Mouse (Mus musculus) layer of hippocampus, adult 18-20 months (tissue): ENCODE data around the gene AL731706.1. TPM values are rescaled to one million over a fixed set of nuclear protein-coding genes. Genes with fewer than 3 reads are reported as not detected.
"Not testable (repeated sequence)": the region's sequence is repeated elsewhere in the genome, so short reads cannot be mapped to it uniquely, and the experiment has no call there.

Experiments
- DNase-seq, 2 experiments: peaks; one replicate each; pipeline ENCODE4 v3.0.0; 2022; ENCODE audit warnings: low spot score in 2 of 2
- long read RNA-seq: library from polyadenylated mRNA; stranded (forward); transcript quantifications from one replicate; pipeline ENCODE4 v2.0.0, GENCODE M21; 2021
- total RNA-seq, 2 experiments: library from RNA; stranded (reverse); gene quantifications; 2 replicates each; pipeline ENCODE4 v1.2.3; 2021

AL731706.1 gene
- total RNA-seq, result 10 to 100 TPM; 17.0 to 25.5 TPM
- long read RNA-seq, transcript AL731706.1-201 (3 exons, 944 nt), result major isoform, 17 of 18 reads
- long read RNA-seq, partial matches to known transcripts, result 1 of 18 reads
- long read RNA-seq, other reads (novel, unspliced or antisense), result 0 of 18 reads

DNA sequence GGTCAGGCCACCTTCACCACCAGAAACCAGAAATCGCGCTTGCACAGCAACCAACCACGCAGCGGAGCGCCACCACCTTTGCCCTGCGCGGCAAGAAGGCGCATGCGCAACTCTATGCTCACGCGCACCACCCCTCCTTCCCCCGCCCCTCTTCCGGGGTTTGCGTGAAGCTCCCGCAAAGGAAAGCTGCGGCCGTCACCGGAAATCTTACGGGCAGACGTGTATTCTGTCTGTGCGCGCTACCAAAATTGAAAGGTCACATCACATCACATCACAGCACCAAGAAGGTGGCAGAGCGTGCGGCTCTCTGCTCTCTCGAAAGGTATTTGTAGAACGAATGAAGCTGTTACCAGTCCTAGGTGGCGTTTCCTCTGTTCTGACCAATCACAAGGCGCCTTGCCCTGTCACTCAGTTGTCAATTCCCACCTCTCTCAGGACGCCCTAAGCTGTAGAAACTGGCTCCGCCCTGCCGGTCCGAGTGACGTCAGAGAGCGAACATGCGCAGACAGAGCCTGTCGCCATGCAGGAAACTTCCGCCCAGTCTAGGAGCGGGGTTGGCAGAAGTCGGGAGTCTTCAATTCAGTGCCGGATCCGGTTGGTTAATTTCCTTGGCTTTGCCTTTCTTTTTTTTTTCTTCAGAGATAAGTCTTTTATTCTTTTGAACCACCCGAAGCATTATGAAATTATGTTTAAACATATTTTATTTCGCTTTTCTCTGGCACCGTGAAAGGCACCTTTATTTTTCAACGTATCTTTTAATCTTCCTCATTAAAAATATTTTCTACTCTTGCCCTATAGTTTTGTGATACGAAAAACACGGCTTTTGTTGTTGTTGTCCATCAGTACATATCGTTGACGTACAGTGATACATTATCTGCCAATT lies at the start of gene AL731706.1, which contains the start of the genes Slx4ip and Mkks:
Gene AL731706.1 (minus strand): TSS at position 322 of the 883 bp plus-strand sequence.
Gene Slx4ip (plus strand): TSS at position 151 of the 883 bp plus-strand sequence.
Gene Mkks (minus strand): TSS at position 322 of the 883 bp plus-strand sequence.
- DNase-seq, result peak; percentile 99

GRCm38 (mm10) chr2:136938249-136938648 lies 47.1 kb upstream of the AL731706.1 start:
- no peak for DNase-seq

DNA sequence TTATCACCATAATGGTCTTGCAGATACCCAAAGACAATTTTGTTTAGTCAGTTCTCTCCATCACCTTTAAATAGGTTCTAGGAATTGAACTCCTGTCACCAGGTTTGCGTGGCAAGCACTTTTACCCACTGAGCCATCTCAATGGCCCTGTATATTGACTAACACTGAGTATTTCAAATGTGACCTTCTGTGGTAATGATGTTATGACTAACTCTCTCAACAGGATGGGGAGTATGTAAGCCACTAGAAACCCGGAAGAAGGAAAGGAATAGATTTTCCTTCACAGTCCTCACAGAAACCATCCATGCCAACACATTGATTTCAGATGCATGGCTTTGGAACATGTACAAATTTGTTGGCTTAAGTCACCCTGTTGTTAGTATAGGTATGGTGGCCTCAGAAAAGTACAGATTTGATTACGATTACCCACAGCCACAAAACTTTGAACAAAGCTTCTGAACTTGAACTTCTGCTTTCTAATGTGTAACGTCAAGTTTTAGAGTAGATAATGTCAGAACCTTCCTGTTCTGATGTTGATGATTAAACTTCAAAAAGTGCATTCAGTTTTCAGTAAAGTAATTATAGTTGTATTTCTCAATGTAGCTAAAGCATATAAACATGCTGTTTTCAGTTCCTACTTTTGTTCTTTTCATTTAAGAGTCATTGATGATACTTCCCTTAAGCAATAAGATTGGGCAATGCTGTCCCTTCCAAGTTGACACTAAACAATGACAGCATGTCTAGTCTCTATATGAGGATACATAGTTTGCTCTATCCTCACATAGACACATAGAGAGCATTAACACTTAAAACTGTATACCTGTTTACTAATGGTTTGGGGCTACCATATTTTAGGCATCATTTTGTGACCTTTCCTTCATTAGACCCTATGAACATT lies 45.5 kb upstream of the AL731706.1 start:
- DNase-seq, result no peak

DNA sequence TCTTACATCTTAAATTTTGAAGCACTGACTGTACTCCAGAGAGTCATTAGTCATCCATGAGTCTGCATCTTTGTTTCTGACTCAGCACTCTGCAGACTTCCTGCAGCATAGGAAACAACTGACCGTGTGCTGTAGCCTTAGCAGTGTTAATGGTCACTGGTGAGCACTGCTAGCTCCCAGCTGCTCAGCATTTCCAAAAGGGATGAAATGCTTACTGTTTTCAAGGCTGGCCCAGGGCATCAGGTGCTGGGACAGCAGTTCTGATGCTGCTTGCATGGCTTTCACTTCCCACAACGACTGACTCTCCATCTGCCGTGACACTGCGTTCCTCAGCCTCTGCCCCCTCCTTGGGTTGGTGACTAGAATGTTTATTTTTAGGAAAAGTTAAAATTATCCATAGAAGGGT lies 29.8 kb upstream of the AL731706.1 start:
- peak in 1 of 2 experiments; percentile 51 for DNase-seq

DNA sequence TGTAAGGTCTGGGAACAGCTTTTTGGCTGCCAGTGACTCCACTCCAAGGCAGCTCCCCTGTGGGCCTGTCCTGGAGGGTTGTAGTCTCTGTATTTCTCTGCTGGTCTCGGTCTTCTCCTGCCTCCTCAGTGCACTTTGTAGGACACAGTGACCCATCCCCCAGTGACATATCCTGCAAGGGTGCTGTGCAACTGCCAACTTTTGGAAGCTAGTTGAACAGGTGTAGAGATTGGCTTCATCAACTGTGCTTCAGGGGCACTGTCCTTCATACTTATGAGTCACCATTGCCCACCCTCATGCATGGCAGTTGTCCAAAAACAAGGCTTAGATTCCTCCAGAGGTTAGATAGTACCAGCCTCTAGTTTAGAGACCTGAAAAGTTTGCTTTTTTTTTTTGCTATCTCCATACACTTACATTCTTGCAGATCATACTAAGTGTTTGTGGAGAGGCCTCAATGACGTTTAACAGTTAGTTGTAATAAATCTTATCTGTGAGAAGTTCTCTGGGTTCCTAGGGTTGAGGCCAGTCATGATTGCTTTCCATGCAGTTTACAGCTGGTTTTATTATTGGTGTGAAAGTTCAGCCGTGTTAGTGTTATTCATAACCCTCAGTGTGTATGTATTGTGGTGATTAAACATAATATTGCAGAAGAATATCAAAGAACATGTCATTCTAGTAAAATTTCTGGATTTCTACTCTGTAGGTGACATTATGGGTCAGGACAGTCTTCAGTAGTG lies 29.2 kb upstream of the AL731706.1 start:
- DNase-seq, result no peak

DNA sequence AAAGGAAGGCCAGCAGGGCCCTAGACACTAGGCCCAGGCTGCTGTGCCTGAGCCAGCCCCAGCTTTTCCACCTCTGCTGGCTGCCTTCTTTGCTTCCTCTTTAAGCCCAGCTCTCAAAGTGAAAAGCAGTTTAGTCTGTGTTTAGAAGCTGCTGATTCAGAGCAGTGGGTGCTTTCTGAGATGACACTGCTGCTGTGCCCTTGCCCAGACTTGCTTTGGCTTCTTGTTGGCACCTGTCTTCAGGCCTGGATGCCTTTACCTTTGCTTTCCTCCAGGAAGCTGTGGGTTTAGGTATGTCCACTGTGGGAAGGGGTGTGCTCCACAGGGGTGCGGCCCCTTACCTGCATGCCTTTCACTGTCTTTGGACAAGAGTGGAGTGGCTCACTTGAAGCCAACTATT lies 28.2 kb upstream of the AL731706.1 start:
- DNase-seq, result no peak

DNA sequence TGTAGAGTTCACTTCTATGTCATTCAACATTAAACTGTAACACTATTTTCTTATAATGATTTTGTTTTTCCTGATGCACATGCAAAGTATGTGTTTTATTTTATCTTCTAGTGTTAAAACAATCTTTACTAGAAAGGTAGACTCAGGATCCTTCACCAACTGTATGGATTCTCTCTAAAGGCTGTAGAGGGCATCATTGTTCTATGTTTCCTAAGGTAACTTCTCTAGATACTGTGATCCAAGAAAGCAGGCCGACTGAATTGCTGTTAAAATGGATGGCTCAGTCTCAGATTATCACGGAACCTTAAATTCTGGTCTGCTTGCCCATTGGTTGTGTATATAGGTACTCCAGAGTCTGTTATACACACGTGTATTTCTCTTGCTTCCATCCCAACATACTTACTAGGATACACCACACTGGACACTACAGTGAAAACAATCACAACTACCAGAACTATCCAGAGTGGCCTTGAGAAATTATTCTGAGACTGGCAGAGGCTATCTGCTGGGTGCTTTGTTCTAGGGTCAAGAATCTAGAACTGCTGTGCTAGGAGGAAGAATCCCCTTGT lies 23.2 kb upstream of the AL731706.1 start:
- peak in 1 of 2 experiments; percentile 20 for DNase-seq

- DNase-seq, result no peak
Measured at GRCm38 (mm10) chr2:136913021-136913420, 21.8 kb upstream of the AL731706.1 start.

- DNase-seq, result no peak
Measured at GRCm38 (mm10) chr2:136911958-136912411, 20.8 kb upstream of the AL731706.1 start.

DNA sequence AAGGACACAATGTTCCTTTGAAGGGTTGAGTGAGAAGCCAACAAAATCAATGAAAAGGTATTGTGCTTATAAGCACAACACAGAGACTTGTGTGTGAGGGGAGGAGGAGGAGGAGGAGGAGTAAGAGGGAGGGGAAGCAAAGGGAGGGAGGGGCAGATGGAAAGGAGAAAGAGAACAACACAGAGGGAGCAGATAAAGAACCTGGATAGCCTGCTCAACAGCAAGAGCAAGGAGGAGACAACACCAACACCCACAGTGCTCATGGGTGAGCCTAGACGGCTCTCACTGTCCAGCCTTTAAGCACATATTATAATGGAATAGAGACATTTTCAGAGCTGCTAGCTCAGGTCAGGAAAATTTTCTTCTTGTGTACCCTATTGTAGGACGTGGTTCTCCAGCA lies 18.1 kb upstream of the AL731706.1 start:
- DNase-seq, result no peak

DNA sequence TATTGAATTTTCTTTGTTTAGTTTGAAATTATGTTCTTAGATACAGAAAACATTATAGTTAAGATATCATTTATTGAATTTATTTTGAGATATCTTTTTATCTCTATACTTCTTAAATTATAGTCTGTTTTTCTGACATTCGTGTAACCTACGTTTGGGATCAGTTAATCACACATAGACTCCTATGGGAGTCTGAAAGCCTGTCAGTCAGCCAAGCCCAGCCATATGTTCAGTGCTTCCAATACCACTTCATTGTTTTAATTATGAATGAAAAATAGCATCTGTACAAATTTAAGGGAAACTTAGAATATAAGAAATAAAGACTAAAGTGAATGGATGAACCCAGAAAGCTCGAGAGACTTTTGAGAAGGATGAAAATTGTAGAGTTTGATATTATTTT lies 17.4 kb upstream of the AL731706.1 start:
- DNase-seq, result peak in 1 of 2 experiments; percentile 34

GRCm38 (mm10) chr2:136896131-136896530 lies 4.9 kb upstream of the AL731706.1 start:
- DNase-seq, result no peak

DNA sequence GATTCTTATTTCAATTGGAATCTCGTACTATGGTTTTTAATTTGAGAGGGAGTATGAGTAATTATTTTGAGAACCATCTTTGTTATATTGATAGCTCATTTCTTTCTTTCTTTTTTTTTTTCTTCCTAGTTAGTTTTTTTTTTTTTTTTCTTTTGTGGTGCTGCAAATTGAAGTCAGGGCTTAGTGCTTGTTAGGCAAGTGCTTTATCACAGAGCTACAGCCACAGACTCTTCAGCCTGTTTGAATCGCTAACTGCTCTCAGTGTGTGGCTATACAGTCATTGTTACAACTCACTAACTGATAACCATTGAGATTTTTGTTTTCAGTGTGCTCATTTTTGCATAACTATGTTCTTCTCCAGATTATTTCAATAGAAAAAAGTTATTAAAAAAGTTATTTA lies 3.3 kb upstream of the AL731706.1 start:
- no peak for DNase-seq

- peak; percentile 96 to 99 for DNase-seq
Measured at GRCm38 (mm10) chr2:136891951-136892371, 772 bp upstream of the AL731706.1 start.

DNA sequence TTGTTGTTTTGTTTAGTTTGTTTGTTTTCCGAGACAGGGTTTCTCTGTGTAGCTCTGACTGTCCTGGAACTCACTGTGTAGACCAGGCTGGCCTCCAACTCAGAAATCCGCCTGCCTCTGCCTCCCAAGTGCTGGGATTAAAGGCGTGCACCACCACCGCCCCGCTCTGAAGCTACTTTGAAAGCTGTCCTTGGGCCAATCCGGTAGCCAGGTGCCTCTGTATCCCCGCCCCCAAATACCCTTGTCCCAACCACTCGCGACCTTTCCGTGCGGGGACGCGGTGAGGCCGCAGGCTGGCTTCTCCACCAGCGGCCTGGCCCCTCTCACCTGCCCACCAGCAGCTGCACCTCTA lies 497 bp downstream of the AL731706.1 start:
- not testable (repeated sequence) for DNase-seq

GRCm38 (mm10) chr2:136886846-136887245 lies 4.3 kb downstream of the AL731706.1 start:
- peak in 1 of 2 experiments; percentile 72 for DNase-seq

DNA sequence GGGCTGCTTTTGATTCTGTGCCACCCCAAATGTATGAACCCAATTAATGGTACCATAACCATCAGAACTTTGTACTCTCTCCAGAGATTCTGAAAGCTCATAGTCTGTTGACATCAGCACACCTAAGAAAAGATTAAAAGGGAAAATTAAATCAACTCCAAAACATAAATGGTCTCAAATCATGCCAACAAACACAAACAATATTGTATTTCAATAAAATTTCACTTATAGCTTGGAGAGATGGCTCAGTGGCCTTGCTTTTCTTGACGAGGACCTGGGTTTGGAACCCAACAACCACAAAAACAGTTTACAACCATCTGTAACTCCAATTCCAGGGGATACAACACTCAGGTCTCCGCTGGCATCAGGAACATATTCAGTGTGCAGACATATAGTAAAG lies 5.6 kb downstream of the AL731706.1 start, which contains the start of gene AL731706.2:
Gene AL731706.2 (minus strand): TSS at position 101 of the 400 bp plus-strand sequence.
- DNase-seq, result no peak

DNA sequence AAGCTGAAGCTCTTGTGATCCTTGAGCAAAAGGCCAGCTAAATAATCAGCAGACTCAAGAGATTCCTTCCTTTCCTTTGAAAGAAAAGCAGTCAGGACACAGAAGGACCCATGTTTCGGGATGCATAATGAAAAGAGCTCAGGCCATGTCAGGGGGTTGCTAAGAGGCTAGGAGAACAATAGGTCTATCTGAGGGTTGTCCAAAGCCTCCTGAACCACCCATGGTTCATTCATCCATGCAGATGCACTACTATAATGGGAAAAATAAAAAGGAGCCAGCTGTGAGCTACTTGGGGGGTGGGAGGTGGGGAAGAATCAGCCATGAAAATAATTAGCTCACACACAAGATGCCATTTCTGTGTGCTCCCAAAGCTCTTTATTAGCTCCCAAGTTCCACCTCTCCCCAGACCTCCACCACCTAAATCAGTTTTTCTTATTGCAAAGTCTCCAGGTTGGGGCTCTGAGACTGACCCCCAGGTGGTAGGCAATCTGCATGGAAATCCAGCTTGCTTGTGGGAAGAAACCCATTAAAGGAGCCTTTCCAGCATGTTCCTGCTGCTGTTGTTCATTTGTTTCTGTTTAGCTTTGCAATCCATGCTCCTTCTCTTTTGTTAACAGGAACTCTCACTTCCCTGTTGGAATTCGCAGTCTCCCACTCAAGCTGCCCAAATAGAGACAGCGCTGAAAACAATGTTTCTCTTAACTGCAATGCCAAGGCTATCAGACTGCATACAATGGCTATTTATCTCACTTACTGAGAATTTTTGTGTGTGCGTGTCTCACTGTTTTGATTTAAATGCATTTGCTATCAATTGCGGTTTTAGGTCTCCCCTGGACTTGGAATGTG lies 36.4 kb downstream of the AL731706.1 start:
- DNase-seq, result no peak

- no peak for DNase-seq
Measured at GRCm38 (mm10) chr2:136850366-136850765, 40.8 kb downstream of the AL731706.1 start.
